Mouse (Mus musculus) left cerebral cortex, postnatal 36 days (tissue): Measurements from ENCODE around the gene Fhl2. TPM values are rescaled to one million over a fixed set of nuclear protein-coding genes. Genes with fewer than 3 reads are reported as not detected.

Source experiments
- DNase-seq, 2 experiments: peaks; one replicate each; pipeline ENCODE4 v3.0.0; 2021 to 2022; ENCODE audit warnings: low spot score in 2 of 2, mixed read lengths in 1 of 2
- intact Hi-C: fragments of 180-260 bp; cut with DNase I; formaldehyde crosslinking; loops from one replicate; pipeline ENCODE4 v1.15.1; 2025
- total RNA-seq, 2 experiments: library from RNA; stranded (reverse); gene quantifications; 2 replicates each; pipeline ENCODE4 v1.2.3; 2021

Gene Fhl2
- total RNA-seq, 2 experiments from 2014 or later = 56.1 to 63.6 TPM

GRCm38 (mm10) chr1:43130219-43130981, 66.4 kb downstream of the Fhl2 start:
- intact Hi-C loops = no loop called here
- DNase-seq = peak; percentile 19 to 25

- intact Hi-C loops = no loop called here
- DNase-seq = no peak
These were observed 68.8 kb downstream of the Fhl2 start for GRCm38 (mm10) chr1:43127820-43128610.

- DNase-seq = peak in 1 of 2 experiments; percentile 1
- intact Hi-C loops = no loop called here
These were observed 69.6 kb downstream of the Fhl2 start for GRCm38 (mm10) chr1:43127196-43127595.

- intact Hi-C loops = no loop called here
- no peak for DNase-seq
These were observed 72.1 kb downstream of the Fhl2 start for GRCm38 (mm10) chr1:43124726-43125125.

GRCm38 (mm10) chr1:43122616-43123015, 74.2 kb downstream of the Fhl2 start:
- intact Hi-C loops = no loop called here
- no peak for DNase-seq

GRCm38 (mm10) chr1:43120950-43121349, 75.8 kb downstream of the Fhl2 start:
- DNase-seq = no peak
- intact Hi-C loops = no loop called here

- intact Hi-C loops = no loop called here
- DNase-seq = no peak
These were observed 79.3 kb downstream of the Fhl2 start for GRCm38 (mm10) chr1:43117435-43117834.

- DNase-seq = peak; percentile 50 to 57
- intact Hi-C loops = loop anchor here (2.0 kb wide), 1 partner anchor 154 kb away; no protein-coding TSS in a partner anchor
These were observed 83.9 kb downstream of the Fhl2 start for GRCm38 (mm10) chr1:43112882-43113281.

- intact Hi-C loops = no loop called here
- no peak for DNase-seq
These were observed 86.2 kb downstream of the Fhl2 start for GRCm38 (mm10) chr1:43110556-43110955.

GRCm38 (mm10) chr1:43108729-43109128, 88.1 kb downstream of the Fhl2 start:
- intact Hi-C loops = no loop called here
- DNase-seq = no peak

- peak; percentile 95 to 96 for DNase-seq
- intact Hi-C loops = no loop called here
These were observed 98.5 kb downstream of the Fhl2 start, which contains the start of the genes Tgfbrap1 and AI597479 for GRCm38 (mm10) chr1:43098031-43098984. Tgfbrap1 (minus strand) TSS chr1:43098637. AI597479 (plus strand) TSS chr1:43098710.

GRCm38 (mm10) chr1:43094206-43094605, 102.6 kb downstream of the Fhl2 start:
- intact Hi-C loops = no loop called here
- no peak for DNase-seq

- intact Hi-C loops = no loop called here
- DNase-seq = peak; percentile 83 to 84
These were observed 104.4 kb downstream of the Fhl2 start for GRCm38 (mm10) chr1:43092056-43093015.

GRCm38 (mm10) chr1:43091306-43092055, 105.3 kb downstream of the Fhl2 start:
- intact Hi-C loops = no loop called here
- peak in 1 of 2 experiments; percentile 23 for DNase-seq

GRCm38 (mm10) chr1:43090418-43090817, 106.4 kb downstream of the Fhl2 start:
- intact Hi-C loops = no loop called here
- DNase-seq = no peak

GRCm38 (mm10) chr1:43082946-43083345, 113.8 kb downstream of the Fhl2 start:
- intact Hi-C loops = no loop called here
- no peak for DNase-seq

GRCm38 (mm10) chr1:43078124-43078523, 118.7 kb downstream of the Fhl2 start:
- intact Hi-C loops = no loop called here
- DNase-seq = no peak

GRCm38 (mm10) chr1:43074791-43075190, 122.0 kb downstream of the Fhl2 start:
- no peak for DNase-seq
- intact Hi-C loops = no loop called here
